In the genomic region with DNA sequence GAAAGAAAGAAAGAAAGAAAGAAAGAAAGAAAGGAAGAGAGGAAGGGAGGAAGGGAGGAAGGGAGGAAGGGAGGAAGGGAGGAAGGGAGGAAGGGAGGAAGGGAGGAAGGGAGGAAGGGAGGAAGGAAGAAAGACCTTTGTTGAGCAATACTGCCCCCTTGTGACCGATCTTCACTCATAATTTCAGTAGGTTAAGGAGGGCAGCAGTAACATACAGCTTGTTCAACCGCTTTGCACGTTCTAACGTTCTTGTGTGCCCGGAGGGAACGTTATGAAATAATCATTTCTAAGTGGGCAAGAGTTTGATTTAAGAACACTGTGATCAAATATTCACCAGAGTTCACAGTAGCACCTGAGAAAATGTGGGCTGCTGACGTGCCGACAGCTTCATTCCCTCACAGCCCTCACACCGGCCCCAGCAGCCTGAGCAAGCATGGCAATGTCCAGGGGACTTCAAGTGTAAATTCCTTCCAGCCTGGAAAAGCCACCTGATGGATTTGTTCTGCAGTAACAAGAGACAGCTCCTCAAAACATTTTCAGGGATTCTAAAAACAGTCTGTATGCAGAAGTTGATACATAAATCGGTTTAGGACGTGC, we compare ENCODE assay signal across 8 mouse cellular contexts. TPM values are rescaled to one million over a fixed set of nuclear protein-coding genes. Genes with fewer than 3 reads are reported as not detected.
DNase-seq lines count a peak whose midpoint lies in the region; ATAC-seq and TF ChIP-seq lines count a peak whose summit lies in the region.

No protein-coding gene starts in this region.

- TF ChIP-seq CTCF in cerebellum, adult 2 months (IDR thresholded peaks at IDR 0.05; ENCODE audit: borderline replicate concordance, insufficient read depth, low read depth, low read length), result peak; percentile 60
- peak; percentile 45 for TF ChIP-seq CTCF in liver, adult 2 months (IDR thresholded peaks at IDR 0.05; ENCODE audit: low read depth, low read length)
- peak; percentile 48; the same call in 1 of the 2 replicates for TF ChIP-seq CTCF in brain, embryonic 14.5 days (IDR thresholded peaks at IDR 0.05; ENCODE audit: borderline replicate concordance, extremely low read depth, insufficient read depth, insufficient read length)

- H3K4me1 ChIP-seq in cerebellum, adult 2 months (ENCODE audit: control insufficient read depth, insufficient read depth, low read length), result no peaks in the 10 kb centered on the region
- H3K4me1 ChIP-seq in liver, adult 2 months (ENCODE audit: control insufficient read depth, insufficient read depth, low read length), result no peaks in the 10 kb centered on the region
- H3K4me1 ChIP-seq in liver, embryonic 11.5 days (replicated peaks; ENCODE audit: control insufficient read depth, insufficient read depth, low read length), result no peaks in the 10 kb centered on the region
- H3K4me1 ChIP-seq in heart, embryonic 16.5 days (ENCODE audit: control insufficient read depth, insufficient read depth, low read length), result no peaks in the 10 kb centered on the region

- H3K4me2 ChIP-seq in liver, embryonic 11.5 days, result no peak overlapping the region
- peak overlapping the region; percentile 50; the same call in 1 of the 2 replicates for H3K4me2 ChIP-seq in heart, embryonic 16.5 days (ENCODE audit: low read depth, low read length)

- no peaks in the 10 kb centered on the region for H3K36me3 ChIP-seq in liver, adult 2 months (ENCODE audit: control insufficient read depth, insufficient read depth, low read length)
- no peaks in the 10 kb centered on the region for H3K36me3 ChIP-seq in liver, embryonic 11.5 days (ENCODE audit: control insufficient read depth, insufficient read depth, low read length)
- no peaks in the 10 kb centered on the region for H3K36me3 ChIP-seq in heart, embryonic 16.5 days (ENCODE audit: control insufficient read depth, insufficient read depth)

- no peak overlapping the region for H3K9ac ChIP-seq in liver, adult 2 months (ENCODE audit: low read depth, low read length)
- H3K9ac ChIP-seq in liver, embryonic 11.5 days (ENCODE audit: low read depth, low read length), result no peak overlapping the region
- H3K9ac ChIP-seq in heart, embryonic 16.5 days (ENCODE audit: low read length), result no peak overlapping the region

- no peak overlapping the region for H3K4me3 ChIP-seq in cerebellum, adult 2 months (replicated peaks; ENCODE audit: insufficient read depth, low read depth, low read length)
- H3K4me3 ChIP-seq in liver, adult 2 months (ENCODE audit: insufficient read depth, low read depth, low read length), result no peak overlapping the region
- no peak overlapping the region for H3K4me3 ChIP-seq in liver, embryonic 11.5 days (ENCODE audit: low read depth, low read length)
- no peak overlapping the region for H3K4me3 ChIP-seq in heart, embryonic 16.5 days (ENCODE audit: low read length)

- H3K79me2 ChIP-seq in liver, adult 2 months (ENCODE audit: control insufficient read depth, insufficient read depth, low read length), result no peaks in the 10 kb centered on the region

- no peak for ATAC-seq in liver, embryonic 11.5 days (replicated peaks; ENCODE audit: low FRiP score)
- ATAC-seq in heart, embryonic 16.5 days (replicated peaks; ENCODE audit: extremely low read depth, insufficient read depth, low FRiP score), result no peak
- no peak for ATAC-seq in erythroid progenitor cell, adult 5-6 weeks (replicated peaks; ENCODE audit: low FRiP score, poor library complexity, severe bottlenecking)

- H3K9me3 ChIP-seq in liver, embryonic 11.5 days (ENCODE audit: control insufficient read depth, low read length), result no peaks in the 10 kb centered on the region
- H3K9me3 ChIP-seq in heart, embryonic 16.5 days (replicated peaks; ENCODE audit: control insufficient read depth, low read length), result no peaks in the 10 kb centered on the region

- H3K27me3 ChIP-seq in cerebellum, adult 2 months (ENCODE audit: control insufficient read depth, insufficient read depth, low read length), result no peaks in the 10 kb centered on the region
- no peaks in the 10 kb centered on the region for H3K27me3 ChIP-seq in liver, adult 2 months (ENCODE audit: control insufficient read depth, insufficient read depth, low read length)
- no peaks in the 10 kb centered on the region for H3K27me3 ChIP-seq in liver, embryonic 11.5 days (replicated peaks; ENCODE audit: control insufficient read depth, insufficient read depth, low read length)
- no peaks in the 10 kb centered on the region for H3K27me3 ChIP-seq in heart, embryonic 16.5 days (ENCODE audit: control insufficient read depth, insufficient read depth, low read length)

- no peak overlapping the region for H3K27ac ChIP-seq in cerebellum, adult 2 months (ENCODE audit: insufficient read depth, low read length)
- H3K27ac ChIP-seq in liver, adult 2 months (replicated peaks; ENCODE audit: insufficient read depth, low read depth, low read length), result no peak overlapping the region
- H3K27ac ChIP-seq in liver, embryonic 11.5 days (ENCODE audit: low read depth, low read length), result no peak overlapping the region
- H3K27ac ChIP-seq in heart, embryonic 16.5 days (ENCODE audit: low read length), result no peak overlapping the region

- DNase-seq in cerebellum, adult 2 months, result peak in 1 of 2 experiments; percentile 21
- no peak for DNase-seq in cerebellum, adult 11-12 months
- peak; percentile 31 for DNase-seq in liver, adult 2 months (ENCODE audit: extremely low read depth, low read depth, low spot score)
- DNase-seq in liver, embryonic 11.5 days (ENCODE audit: low spot score), result no peak
- DNase-seq in brain, embryonic 14.5 days (ENCODE audit: low read depth), result peak; percentile 59
- peak; percentile 78 for DNase-seq in lung, postnatal 36 days

- no peak for TF ChIP-seq POLR2A in cerebellum, adult 2 months (IDR thresholded peaks at IDR 0.05; ENCODE audit: borderline replicate concordance, insufficient read depth, low read length)
- no peak for TF ChIP-seq POLR2A in liver, adult 2 months (IDR thresholded peaks at IDR 0.05; ENCODE audit: extremely low read depth, insufficient read depth, low read length)
- no peak for TF ChIP-seq POLR2A in brain, embryonic 14.5 days (IDR thresholded peaks at IDR 0.05; ENCODE audit: borderline replicate concordance, extremely low read depth, insufficient read depth, insufficient read length, poor library complexity, severe bottlenecking)

- 53% methylated on average over 11 of the region's 11 CpGs for WGBS in cerebellum, adult 2 months
- 43% methylated on average over 11 of the region's 11 CpGs for WGBS in liver, adult 2 months
- 46% methylated on average over 11 of the region's 11 CpGs for WGBS in liver, embryonic 11.5 days
- whole genome bisulfite sequencing in heart, embryonic 16.5 days, result 29% methylated on average over 11 of the region's 11 CpGs

RNA-seq across cellular contexts. Expression of a gene that starts 26.2 kb away (rescaled TPM):
- 28.8 and 29.3 TPM in 2 replicates for polyA plus RNA-seq in cerebellum, adult 2 months (2012; rRNA removed)
- 39.2 and 42.5 TPM in 2 replicates for total RNA-seq in liver, adult 2 months (2014; rRNA removed)
- polyA plus RNA-seq in liver, adult 2 months (2012; rRNA removed), result 21.4 and 23.8 TPM in 2 replicates
- 127 and 132 TPM in 2 replicates for polyA plus RNA-seq in liver, embryonic 11.5 days (2014; fragmentation: Nextera tagmentation; extraction: Ambion mirVana)
- 43.5 and 48.8 TPM in 2 replicates for polyA plus RNA-seq in brain, embryonic 14.5 days (2012; rRNA removed)
- polyA plus RNA-seq in heart, embryonic 16.5 days (2015; fragmentation: Nextera tagmentation; extraction: Ambion mirVana), result 66.3 and 75.8 TPM in 2 replicates
- total RNA-seq in erythroid progenitor cell, adult 5-6 weeks (2015; ENCODE audit: low replicate concordance), result 6.5 and 8.0 TPM in 2 replicates
- total RNA-seq in erythroid progenitor cell, adult 5-6 weeks (2017; ENCODE audit: low replicate concordance), result 8.6 and 9.9 TPM in 2 replicates

Comparison
In these comparisons a context has a peak if more than half of its experiments do, and no peak if none do; other contexts are left out.
1. DNase-seq: peak in liver, adult 2 months (single experiment), brain, embryonic 14.5 days (single experiment) and lung, postnatal 36 days (single experiment); none in cerebellum, adult 11-12 months (single experiment) and liver, embryonic 11.5 days (single experiment).
2. Peak in every context shown above with its lines, with median percentiles within 50 percentile points of each other: CTCF ChIP-seq.